Mouse (Mus musculus) leukemia stem cell, adult 10-12 weeks (primary cell): ENCODE data around the gene Bzw1. TPM values are rescaled to one million over a fixed set of nuclear protein-coding genes. Genes with fewer than 3 reads are reported as not detected.

Source experiments
- polyA plus RNA-seq: library from polyadenylated mRNA; stranded (reverse); fragments of >175 nt; gene quantifications from 2 replicates; pipeline ENCODE4 v1.2.3, GENCODE M21; 2012; ENCODE audit warnings: low replicate concordance

Bzw1 gene
- polyA plus RNA-seq, result 1.6 and 17.7 TPM in 2 replicates

DNA sequence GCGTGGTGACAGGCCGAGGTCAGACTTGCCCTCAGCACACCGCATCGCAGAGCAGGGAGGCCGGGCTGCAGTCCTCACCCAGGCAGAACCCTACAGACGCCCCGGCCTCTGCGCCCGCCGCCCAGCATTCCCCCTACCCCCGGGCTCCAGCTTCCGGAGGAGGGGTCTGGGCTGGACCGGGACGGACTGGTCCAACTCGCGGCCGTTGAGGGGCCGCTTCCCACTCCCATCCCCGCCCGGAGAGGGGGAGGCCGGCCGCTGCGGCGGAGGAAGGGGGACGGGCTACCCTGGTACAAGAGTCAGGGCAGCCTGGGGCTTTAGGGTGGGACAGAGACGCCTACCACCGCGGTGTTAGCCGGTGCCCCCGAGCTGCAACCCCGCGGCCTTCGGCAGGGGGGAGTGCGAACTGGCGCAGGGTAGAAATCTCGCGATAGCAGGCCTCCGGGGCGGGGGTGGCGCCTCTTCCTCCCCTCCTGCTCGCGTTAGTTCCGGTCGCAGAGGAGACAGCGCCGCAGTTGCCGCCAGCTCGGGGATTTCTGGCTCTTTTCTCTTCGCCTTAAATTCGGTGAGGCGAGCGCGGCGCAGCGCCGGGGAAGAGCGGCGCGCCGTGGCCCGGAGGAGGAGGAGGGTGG lies at the start of gene Bzw1:
Gene Bzw1, plus strand, starts transcription at position 247 of the 632 bp plus-strand sequence.

DNA sequence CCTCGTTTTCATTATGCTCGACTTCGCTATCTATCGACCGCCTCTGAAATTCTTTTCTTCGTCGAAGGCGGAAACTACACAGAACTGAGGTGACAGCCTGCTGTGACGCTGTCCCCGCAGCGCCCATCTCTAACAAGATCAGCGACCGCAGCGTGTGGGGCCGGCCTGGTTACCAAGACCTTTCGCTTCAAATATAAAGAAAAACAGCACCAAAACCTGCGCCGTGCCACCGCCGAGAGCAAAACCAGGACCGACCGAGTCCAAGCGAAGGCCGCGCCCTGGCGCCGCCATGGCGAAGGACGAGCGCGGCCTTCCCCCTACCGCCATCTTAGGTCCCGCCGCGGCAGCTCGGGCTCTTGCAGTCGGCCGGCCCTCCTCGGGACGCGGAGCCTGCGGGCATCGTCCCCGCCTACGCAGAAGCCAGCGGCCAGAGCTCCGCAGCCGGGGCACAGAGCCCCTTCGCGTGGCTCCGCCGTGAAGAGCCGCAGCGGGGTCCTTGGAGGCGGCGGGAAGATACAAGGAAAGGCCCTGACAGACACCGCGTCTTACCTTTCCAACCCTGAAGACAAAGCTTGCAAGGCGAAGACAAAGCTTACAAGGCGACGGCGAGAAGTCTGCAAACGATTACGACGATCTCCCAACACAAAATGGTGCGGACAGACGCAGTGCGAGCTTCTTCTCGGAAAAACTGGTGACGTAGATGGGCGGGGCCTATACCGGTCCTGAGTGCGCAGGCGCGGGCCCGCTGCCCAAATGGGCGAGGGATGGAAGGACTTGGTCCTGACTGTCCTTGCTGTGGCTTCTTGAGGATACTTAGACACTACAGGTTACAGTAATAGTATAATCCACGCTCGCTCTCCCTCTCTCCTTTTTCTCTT lies 30.9 kb downstream of the Bzw1 start, which contains the start of gene Clk1:
Gene Clk1, minus strand, starts transcription at position 696 of the 878 bp plus-strand sequence.

DNA sequence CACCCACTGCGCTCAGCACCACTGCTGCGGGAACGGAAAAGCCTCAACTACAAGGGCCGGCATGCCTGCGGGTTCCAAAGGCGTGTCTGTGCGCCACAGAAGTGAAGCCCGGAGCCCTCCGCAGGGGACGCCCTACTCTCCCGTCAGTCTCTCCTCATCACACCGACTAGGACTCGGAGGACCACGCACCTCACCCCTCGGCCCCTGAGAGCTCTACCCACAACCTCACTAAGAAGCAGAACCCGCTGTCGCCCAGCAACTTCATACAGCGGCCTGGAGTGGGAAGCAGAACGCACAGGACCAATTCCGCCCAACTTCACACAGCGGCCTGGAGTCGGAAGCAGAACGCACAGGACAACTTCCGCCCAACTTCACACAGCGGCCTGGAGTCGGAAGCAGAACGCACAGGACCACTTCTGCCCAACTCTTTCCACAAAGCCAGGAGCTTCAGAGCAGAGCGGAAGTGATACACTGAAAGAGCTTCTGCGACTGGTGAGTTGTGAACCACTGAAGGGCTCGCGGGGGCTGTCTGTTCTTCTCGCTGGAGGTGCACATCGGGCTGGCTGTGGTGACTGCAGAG lies 52.5 kb downstream of the Bzw1 start, which contains the start of the genes Nif3l1 and Ppil3:
Gene Nif3l1, plus strand, starts transcription at position 9 of the 580 bp plus-strand sequence.
Gene Ppil3, minus strand, starts transcription at position 344 of the 580 bp plus-strand sequence.

Other genes with a start within 250 kb of the Bzw1 start
- gene Aox4, start 182.5 kb upstream of the Bzw1 start, polyA plus RNA-seq, result not detected in 2 replicates
- not detected in 2 replicates for gene Aox2, start 114.6 kb upstream of the Bzw1 start, polyA plus RNA-seq
- gene Clk1, start 31.2 kb downstream of the Bzw1 start, polyA plus RNA-seq, result 2.1 and 6.5 TPM in 2 replicates
- gene Nif3l1, start 52.3 kb downstream of the Bzw1 start, polyA plus RNA-seq, result 1.3 and 10.2 TPM in 2 replicates
- 3.4 and 4.9 TPM in 2 replicates for gene Ppil3, start 52.6 kb downstream of the Bzw1 start, polyA plus RNA-seq
- gene Orc2, start 112.2 kb downstream of the Bzw1 start, polyA plus RNA-seq, result 28.8 and 44.2 TPM in 2 replicates
- 2.3 and 3.7 TPM in 2 replicates for gene Fam126b, start 193.4 kb downstream of the Bzw1 start, polyA plus RNA-seq
- 0.75 and 4.7 TPM in 2 replicates for gene Ndufb3, start 193.5 kb downstream of the Bzw1 start, polyA plus RNA-seq